Mouse (Mus musculus) MEL (cell line): Measurements from ENCODE around the gene Edar. TPM values are rescaled to one million over a fixed set of nuclear protein-coding genes. Genes with fewer than 3 reads are reported as not detected.

Experiments
- DNase-seq: peaks from one replicate; pipeline ENCODE4 v3.0.0; 2011; ENCODE audit warnings: low read depth, low spot score
- H3K27ac ChIP-seq: 2 replicates; pipeline ENCODE4 v1.5.1; 2012; ENCODE audit warnings: low read depth, mild to moderate bottlenecking, control low read depth, low read length, moderate library complexity; ENCODE audit not compliant: control insufficient read depth
- H3K27me3 ChIP-seq, 2 experiments: fragments of 150-350 bp in 1 of 2; sonication (generic) in 1 of 2; 2 replicates each; pipeline ENCODE4 v1.6.1; 2012; ENCODE audit warnings: low read length in 2 of 2, mild to moderate bottlenecking in 2 of 2, improper control_type of control experiment in 1 of 2, moderate library complexity in 1 of 2; ENCODE audit not compliant: insufficient read depth in 2 of 2, control insufficient read depth in 1 of 2
- H3K36me3 ChIP-seq, 2 experiments: 2 replicates each; pipeline ENCODE4 v1.6.1; 2012 to 2014; ENCODE audit warnings: low read length in 2 of 2, improper control_type of control experiment in 1 of 2, inconsistent platforms in 1 of 2, mild to moderate bottlenecking in 1 of 2; ENCODE audit not compliant: insufficient read depth in 2 of 2, control insufficient read depth in 1 of 2
- H3K4me1 ChIP-seq, 2 experiments: fragments of 150-350 bp in 1 of 2; sonication (generic) in 1 of 2; 2 replicates each; pipeline ENCODE4 v1.6.1; 2012; ENCODE audit warnings: low read length in 2 of 2, improper control_type of control experiment in 1 of 2, mild to moderate bottlenecking in 1 of 2; ENCODE audit not compliant: insufficient read depth in 2 of 2, control insufficient read depth in 1 of 2
- H3K4me3 ChIP-seq, 2 experiments: fragments of 150-350 bp in 1 of 2; sonication (generic) in 1 of 2; 2 replicates each; pipeline ENCODE4 v1.5.1; 2012; ENCODE audit warnings: low read depth in 2 of 2, low read length in 2 of 2, mild to moderate bottlenecking in 2 of 2, moderate library complexity in 2 of 2, control low read depth in 1 of 2, improper control_type of control experiment in 1 of 2; ENCODE audit not compliant: control insufficient read depth in 1 of 2, insufficient read depth in 1 of 2
- H3K79me2 ChIP-seq: 2 replicates; pipeline ENCODE4 v1.6.1; 2012; ENCODE audit warnings: mild to moderate bottlenecking, low read length, moderate library complexity; ENCODE audit not compliant: control insufficient read depth, poor library complexity, insufficient read depth
- H3K9ac ChIP-seq: 2 replicates; pipeline ENCODE4 v1.6.1; 2012; ENCODE audit warnings: low read depth, mild to moderate bottlenecking, control low read depth, low read length, moderate library complexity; ENCODE audit not compliant: control insufficient read depth, poor library complexity, severe bottlenecking
- H3K9me3 ChIP-seq: fragments of 150-350 bp; sonication (generic); replicated peaks from 2 replicates; pipeline ENCODE4 v1.6.1; 2012; ENCODE audit warnings: mild to moderate bottlenecking, low read length, improper control_type of control experiment, moderate library complexity; ENCODE audit not compliant: insufficient read depth
- E2F4 ChIP-seq: IDR thresholded peaks from 2 replicates; pipeline ENCODE4 v1.6.1; 2011; ENCODE audit warnings: low read depth, low read length, improper control_type of control experiment, borderline replicate concordance
- EP300 ChIP-seq, 2 experiments: IDR thresholded peaks; 2 replicates each; pipeline ENCODE4 v1.6.1; 2011; ENCODE audit warnings: improper control_type of control experiment in 2 of 2, low read length in 2 of 2, low read depth in 1 of 2, mild to moderate bottlenecking in 1 of 2
- GABPA ChIP-seq: IDR thresholded peaks from 2 replicates; pipeline ENCODE4 v1.6.1; 2012; ENCODE audit warnings: low read depth, mild to moderate bottlenecking, inconsistent platforms, low read length, improper control_type of control experiment, moderate library complexity
- MAFK ChIP-seq: IDR thresholded peaks from 2 replicates; pipeline ENCODE4 v1.6.1; 2011; ENCODE audit warnings: low read depth, mild to moderate bottlenecking, low read length, improper control_type of control experiment, borderline replicate concordance
- MAX ChIP-seq: IDR thresholded peaks from 2 replicates; pipeline ENCODE4 v1.6.1; 2011; ENCODE audit warnings: low read length, improper control_type of control experiment
- MEF2A ChIP-seq: IDR thresholded peaks from 2 replicates; pipeline ENCODE4 v1.6.1; 2014; ENCODE audit warnings: low read depth, mild to moderate bottlenecking, inconsistent platforms, low read length, improper control_type of control experiment; ENCODE audit not compliant: poor library complexity, insufficient replicate concordance, severe bottlenecking; ENCODE audit errors: extremely low read depth
- NELFE ChIP-seq: IDR thresholded peaks from 2 replicates; pipeline ENCODE4 v1.6.1; 2011; ENCODE audit warnings: low read depth, low read length, improper control_type of control experiment
- NRF1 ChIP-seq: IDR thresholded peaks from 2 replicates; pipeline ENCODE4 v1.6.1; 2014; ENCODE audit warnings: low read depth, mild to moderate bottlenecking, inconsistent platforms, low read length, improper control_type of control experiment, moderate library complexity; ENCODE audit not compliant: poor library complexity, insufficient read depth, severe bottlenecking
- POLR2A ChIP-seq, 2 experiments: IDR thresholded peaks; 2 replicates each; pipeline ENCODE4 v1.6.1; 2011 to 2012; ENCODE audit warnings: low read length in 2 of 2, mild to moderate bottlenecking in 2 of 2, control low read depth in 1 of 2, improper control_type of control experiment in 1 of 2, low read depth in 1 of 2, moderate library complexity in 1 of 2; ENCODE audit not compliant: control insufficient read depth in 1 of 2, insufficient read depth in 1 of 2, poor library complexity in 1 of 2
- POLR2AphosphoS2 ChIP-seq: IDR thresholded peaks from 2 replicates; pipeline ENCODE4 v1.6.1; 2011; ENCODE audit warnings: low read length, improper control_type of control experiment
- SMC3 ChIP-seq: IDR thresholded peaks from 2 replicates; pipeline ENCODE4 v1.6.1; 2011; ENCODE audit warnings: low read depth, low read length, improper control_type of control experiment
- USF1 ChIP-seq: IDR thresholded peaks from 2 replicates; pipeline ENCODE4 v1.6.1; 2014; ENCODE audit warnings: low read depth, mild to moderate bottlenecking, inconsistent platforms, low read length, improper control_type of control experiment, moderate library complexity
- USF2 ChIP-seq, 2 experiments: IDR thresholded peaks; 2 replicates each; pipeline ENCODE4 v1.6.1; 2011 to 2012; ENCODE audit warnings: improper control_type of control experiment in 2 of 2, low read length in 2 of 2, borderline replicate concordance in 1 of 2, inconsistent platforms in 1 of 2, low read depth in 1 of 2, mild to moderate bottlenecking in 1 of 2; ENCODE audit not compliant: insufficient read depth in 1 of 2
- polyA plus RNA-seq, 2 experiments: library from polyadenylated mRNA; stranded (reverse) in 1 of 2; unstranded in 1 of 2; fragments of >175 nt in 1 of 2; fragments of >200 nt in 1 of 2; gene quantifications; 2 replicates each; pipeline versions ENCODE4 v1.2.1 to v1.2.4; 2012; ENCODE audit warnings: low replicate concordance in 2 of 2, low read depth in 1 of 2; ENCODE audit not compliant: insufficient read length in 2 of 2, insufficient read depth in 1 of 2, missing spikeins in 1 of 2
- total RNA-seq: library from RNA; depleted of rRNA; stranded (reverse); fragments of 300-350 nt; gene quantifications from 2 replicates; pipeline ENCODE4 v1.2.3, GENCODE M21; 2012

Edar gene
- total and polyA plus RNA-seq, 3 experiments = not detected

DNA sequence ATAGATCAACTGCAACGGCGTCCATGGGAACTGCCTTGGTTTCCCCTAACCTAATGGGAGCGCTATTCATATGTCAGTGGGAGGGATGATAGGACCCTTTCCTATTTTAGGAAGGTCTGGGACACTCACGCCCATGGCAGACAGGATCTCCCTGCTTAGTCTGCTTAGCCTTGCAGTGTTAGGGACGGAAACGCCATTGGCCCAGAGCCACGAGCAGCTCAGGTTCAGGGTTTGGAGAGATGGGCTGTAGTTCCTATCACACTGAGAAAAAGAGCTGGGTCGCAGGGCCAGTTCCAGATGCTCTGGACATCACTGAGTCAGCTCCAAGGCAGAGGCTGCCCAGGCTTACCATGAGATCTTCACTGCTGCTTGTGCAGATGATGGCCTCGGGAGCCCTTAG is 32.5 kb downstream of the Edar start:
- H3K27ac ChIP-seq = no peak overlapping the region

GRCm38 (mm10) chr10:58641631-58642030 is 33.8 kb downstream of the Edar start:
- no peak overlapping the region for H3K27ac ChIP-seq
- no peaks in the 10 kb centered on the region for H3K36me3 ChIP-seq
- H3K9me3 ChIP-seq = no peaks in the 10 kb centered on the region
- no peak overlapping the region for H3K9ac ChIP-seq
- no peak overlapping the region for H3K4me3 ChIP-seq
- DNase-seq = no peak
- H3K79me2 ChIP-seq = no peaks in the 10 kb centered on the region
- TF ChIP-seq USF1 = no peak
- no peak for TF ChIP-seq MAX
- H3K27me3 ChIP-seq = no peaks in the 10 kb centered on the region; a peak in 1 of 4 replicates
- H3K4me1 ChIP-seq = no peaks in the 10 kb centered on the region

More for the DNA sequence above, 32.5 kb downstream of the Edar start:
- Histone ChIP-seq H3K36me3 (no peaks in the 10 kb centered on the region), H3K27me3 (no peaks in the 10 kb centered on the region; a peak in 1 of 4 replicates), H3K4me3 (no peak overlapping the region), H3K4me1 (no peaks in the 10 kb centered on the region), H3K9me3 (no peaks in the 10 kb centered on the region)
- TF ChIP-seq USF2 (IDR thresholded peaks at IDR 0.05; ENCODE audit: borderline replicate concordance in 1 of 2, insufficient read depth in 1 of 2, low read depth in 1 of 2, low read length in 2 of 2) (no peak), GABPA (no peak), USF1 (no peak), MAFK (no peak), EP300 (IDR thresholded peaks at IDR 0.05; ENCODE audit: low read depth in 1 of 2, low read length in 2 of 2) (no peak), NELFE (no peak), NRF1 (no peak), POLR2AphosphoS2 (no peak), POLR2A (IDR thresholded peaks at IDR 0.05; ENCODE audit: control insufficient read depth in 1 of 2, insufficient read depth in 1 of 2, low read depth in 1 of 2, low read length in 2 of 2, poor library complexity in 1 of 2) (no peak), SMC3 (no peak), E2F4 (no peak), MEF2A (no peak)
- TF ChIP-seq, all 39 proteins: peak for 0
- H3K79me2 ChIP-seq = no peaks in the 10 kb centered on the region
- no peak for DNase-seq
- H3K9ac ChIP-seq = no peak overlapping the region
